Mouse (Mus musculus): ENCODE data around the gene Aldh8a1. TPM values are rescaled to one million over a fixed set of nuclear protein-coding genes. Genes with fewer than 3 reads are reported as not detected.

Gene Aldh8a1
- polyA plus RNA-seq, 1 experiment, result 0.06 TPM

DNA sequence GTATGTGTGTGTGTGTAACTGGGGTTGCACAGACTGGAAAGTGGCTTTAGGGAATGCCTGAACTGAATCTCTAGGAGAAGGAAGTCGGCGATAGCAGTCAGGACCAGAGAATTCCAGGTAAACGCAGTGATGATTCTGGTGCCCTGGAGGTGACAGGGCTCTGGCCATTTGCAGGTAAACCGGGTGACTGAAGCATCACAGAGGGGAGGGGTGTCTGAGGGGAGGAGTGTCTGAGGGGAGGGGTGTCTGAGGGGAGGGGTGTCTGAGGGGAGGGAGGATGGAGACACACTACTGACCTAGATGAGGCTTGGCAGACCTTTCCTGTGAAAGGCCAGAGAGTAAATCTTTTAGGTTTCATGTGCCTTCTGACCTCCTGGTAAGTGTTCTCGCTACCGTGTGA is 50.9 kb downstream of the Aldh8a1 start:
- no peak overlapping the region for H3K27ac ChIP-seq (ENCODE audit: insufficient read depth, low read length)
- WGBS, result 86% methylated on average over 6 of the region's 6 CpGs
- no peak for TF ChIP-seq CTCF (IDR thresholded peaks at IDR 0.05; ENCODE audit: extremely low read depth, insufficient read depth, insufficient read length, insufficient replicate concordance)
- TF ChIP-seq POLR2A (IDR thresholded peaks at IDR 0.05; ENCODE audit: low read depth, low read length), result no peak
- no peak for DNase-seq (ENCODE audit: low read depth in 1 of 2, low spot score in 2 of 2)
- no peak overlapping the region for H3K4me3 ChIP-seq (ENCODE audit: extremely low read depth, insufficient read depth, insufficient read length)
- no peaks in the 10 kb centered on the region for H3K36me3 ChIP-seq (ENCODE audit: control insufficient read depth, insufficient read depth, low read length)
- no peaks in the 10 kb centered on the region for H3K4me1 ChIP-seq (ENCODE audit: control insufficient read depth, insufficient read depth, insufficient read length)
- H3K27me3 ChIP-seq (ENCODE audit: control insufficient read depth, insufficient read depth, low read length), result no peaks in the 10 kb centered on the region

DNA sequence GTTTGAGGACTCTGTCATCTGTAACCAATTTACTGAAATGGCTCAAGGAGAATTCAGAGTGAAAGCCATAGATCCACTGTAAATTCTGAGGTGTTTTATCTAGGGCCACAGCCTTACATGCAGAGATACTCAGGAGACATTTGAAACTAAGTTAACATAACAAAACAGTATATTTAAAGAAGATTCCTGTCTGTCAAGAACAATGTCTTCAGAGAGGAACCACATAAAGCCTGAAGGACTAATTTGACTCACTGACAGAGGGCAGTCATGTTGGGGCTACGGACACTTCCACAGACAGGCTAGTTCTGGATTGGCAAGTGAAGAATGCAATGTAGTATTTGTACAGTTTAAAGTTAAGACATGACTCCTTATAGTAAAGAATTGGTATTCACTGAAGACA is 62.2 kb downstream of the Aldh8a1 start:
- 89% methylated on average over 1 of the region's 1 CpGs for WGBS
- Histone ChIP-seq H3K36me3 (ENCODE audit: control insufficient read depth, insufficient read depth, low read length) (no peaks in the 10 kb centered on the region), H3K27ac (ENCODE audit: insufficient read depth, low read length) (no peak overlapping the region), H3K4me1 (ENCODE audit: control insufficient read depth, insufficient read depth, insufficient read length) (no peaks in the 10 kb centered on the region), H3K27me3 (ENCODE audit: control insufficient read depth, insufficient read depth, low read length) (no peaks in the 10 kb centered on the region), H3K4me3 (ENCODE audit: extremely low read depth, insufficient read depth, insufficient read length) (no peak overlapping the region)
- DNase-seq (ENCODE audit: low read depth in 1 of 2, low spot score in 2 of 2), result no peak
- TF ChIP-seq POLR2A (IDR thresholded peaks at IDR 0.05; ENCODE audit: low read depth, low read length) (no peak), CTCF (IDR thresholded peaks at IDR 0.05; ENCODE audit: extremely low read depth, insufficient read depth, insufficient read length, insufficient replicate concordance) (no peak)

DNA sequence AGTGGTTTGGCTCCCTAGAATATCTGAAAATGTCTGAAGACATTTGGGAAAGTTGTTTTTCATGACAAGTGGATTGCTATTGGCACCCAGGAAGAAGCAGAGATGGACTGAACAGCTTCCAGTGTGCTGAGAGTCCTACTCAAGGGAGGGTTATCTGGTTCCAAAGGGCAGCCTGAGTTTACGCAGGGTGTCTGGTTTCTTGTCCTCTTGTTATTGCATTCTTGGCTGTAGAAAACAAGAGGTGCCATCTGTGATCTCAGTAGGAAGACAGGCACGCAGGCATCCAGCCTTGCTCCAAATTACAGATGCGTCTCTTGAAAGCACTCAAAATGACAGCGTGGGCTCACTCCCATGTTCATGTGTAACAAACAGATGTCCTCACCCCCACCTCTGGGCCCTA is 63.9 kb downstream of the Aldh8a1 start:
- DNase-seq (ENCODE audit: low read depth in 1 of 2, low spot score in 2 of 2), result no peak

DNA sequence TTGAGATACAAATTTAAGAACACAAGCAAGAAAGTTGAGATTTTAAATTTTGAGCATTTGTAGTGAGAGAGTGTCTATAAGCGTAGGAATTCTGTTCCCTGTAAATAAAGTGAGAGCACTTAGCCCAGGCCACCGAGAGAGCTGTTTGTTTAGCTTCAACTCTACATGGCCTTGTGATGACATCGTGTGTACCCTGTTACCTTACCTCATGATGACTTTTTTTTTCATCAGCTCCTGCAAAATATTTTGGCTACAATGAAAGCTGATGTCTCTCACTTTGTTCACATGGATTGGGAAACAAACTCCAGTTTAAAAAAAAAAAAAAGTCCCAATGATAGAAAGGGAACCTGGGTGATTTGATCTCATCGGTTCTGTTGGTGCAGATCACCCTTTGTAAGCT is 64.6 kb downstream of the Aldh8a1 start:
- H3K36me3 ChIP-seq (ENCODE audit: control insufficient read depth, insufficient read depth, low read length), result no peaks in the 10 kb centered on the region
- WGBS, result 83% methylated on average over 4 of the region's 4 CpGs
- H3K4me1 ChIP-seq (ENCODE audit: control insufficient read depth, insufficient read depth, insufficient read length), result no peaks in the 10 kb centered on the region
- no peak overlapping the region for H3K4me3 ChIP-seq (ENCODE audit: extremely low read depth, insufficient read depth, insufficient read length)
- TF ChIP-seq CTCF (IDR thresholded peaks at IDR 0.05; ENCODE audit: extremely low read depth, insufficient read depth, insufficient read length, insufficient replicate concordance), result no peak
- TF ChIP-seq POLR2A (IDR thresholded peaks at IDR 0.05; ENCODE audit: low read depth, low read length), result no peak
- no peak for DNase-seq (ENCODE audit: low read depth in 1 of 2, low spot score in 2 of 2)
- H3K27me3 ChIP-seq (ENCODE audit: control insufficient read depth, insufficient read depth, low read length), result no peaks in the 10 kb centered on the region
- no peak overlapping the region for H3K27ac ChIP-seq (ENCODE audit: insufficient read depth, low read length)

More for the DNA sequence above, 63.9 kb downstream of the Aldh8a1 start:
- H3K4me1 ChIP-seq (ENCODE audit: control insufficient read depth, insufficient read depth, insufficient read length), result no peaks in the 10 kb centered on the region
- no peak overlapping the region for H3K27ac ChIP-seq (ENCODE audit: insufficient read depth, low read length)
- WGBS, result 75% methylated on average over 4 of the region's 4 CpGs
- H3K36me3 ChIP-seq (ENCODE audit: control insufficient read depth, insufficient read depth, low read length), result no peaks in the 10 kb centered on the region
- no peak overlapping the region for H3K4me3 ChIP-seq (ENCODE audit: extremely low read depth, insufficient read depth, insufficient read length)
- H3K27me3 ChIP-seq (ENCODE audit: control insufficient read depth, insufficient read depth, low read length), result no peaks in the 10 kb centered on the region
- no peak for TF ChIP-seq CTCF (IDR thresholded peaks at IDR 0.05; ENCODE audit: extremely low read depth, insufficient read depth, insufficient read length, insufficient replicate concordance)
- no peak for TF ChIP-seq POLR2A (IDR thresholded peaks at IDR 0.05; ENCODE audit: low read depth, low read length)

DNA sequence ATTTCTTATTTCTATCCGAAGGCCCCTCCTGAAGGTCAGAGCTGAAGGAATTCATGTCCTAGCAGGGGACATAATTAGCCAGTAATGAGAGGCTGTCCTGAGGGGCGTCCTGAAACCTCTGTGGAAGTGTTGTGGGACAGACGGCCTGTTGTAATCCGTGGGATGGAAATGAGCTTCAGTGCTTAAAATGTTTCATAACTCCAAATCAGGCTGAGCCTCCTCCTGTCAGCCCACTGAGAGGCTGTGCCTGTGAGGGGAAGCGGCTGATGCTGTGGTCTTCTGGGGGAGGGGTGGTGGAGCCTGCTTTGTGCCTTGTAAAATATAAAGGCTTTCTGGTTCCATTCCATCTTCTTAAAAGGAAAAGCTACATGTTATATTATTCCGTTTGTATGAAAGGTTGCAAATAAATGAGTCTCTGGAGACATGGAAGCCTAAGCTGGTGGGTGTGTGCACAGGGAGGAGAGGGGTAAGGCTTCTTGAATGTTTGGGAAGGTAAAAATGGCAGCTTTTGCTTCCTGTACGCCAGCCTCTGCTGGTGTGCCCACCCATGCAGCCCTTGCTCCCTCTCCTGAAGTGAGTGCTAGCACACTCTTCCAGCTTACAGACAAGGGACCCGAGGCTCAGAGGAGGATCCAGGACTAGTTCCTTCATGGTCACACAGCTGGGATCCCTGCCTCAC is 66.7 kb downstream of the Aldh8a1 start:
- no peaks in the 10 kb centered on the region for H3K4me1 ChIP-seq (ENCODE audit: control insufficient read depth, insufficient read depth, insufficient read length)
- no peaks in the 10 kb centered on the region for H3K36me3 ChIP-seq (ENCODE audit: control insufficient read depth, insufficient read depth, low read length)
- 60% methylated on average over 8 of the region's 8 CpGs for WGBS
- no peak for TF ChIP-seq CTCF (IDR thresholded peaks at IDR 0.05; ENCODE audit: extremely low read depth, insufficient read depth, insufficient read length, insufficient replicate concordance)
- no peak for TF ChIP-seq POLR2A (IDR thresholded peaks at IDR 0.05; ENCODE audit: low read depth, low read length)
- H3K4me3 ChIP-seq (ENCODE audit: extremely low read depth, insufficient read depth, insufficient read length), result no peak overlapping the region
- no peaks in the 10 kb centered on the region for H3K27me3 ChIP-seq (ENCODE audit: control insufficient read depth, insufficient read depth, low read length)
- DNase-seq (ENCODE audit: low read depth in 1 of 2, low spot score in 2 of 2), result no peak
- H3K27ac ChIP-seq (ENCODE audit: insufficient read depth, low read length), result no peak overlapping the region

DNA sequence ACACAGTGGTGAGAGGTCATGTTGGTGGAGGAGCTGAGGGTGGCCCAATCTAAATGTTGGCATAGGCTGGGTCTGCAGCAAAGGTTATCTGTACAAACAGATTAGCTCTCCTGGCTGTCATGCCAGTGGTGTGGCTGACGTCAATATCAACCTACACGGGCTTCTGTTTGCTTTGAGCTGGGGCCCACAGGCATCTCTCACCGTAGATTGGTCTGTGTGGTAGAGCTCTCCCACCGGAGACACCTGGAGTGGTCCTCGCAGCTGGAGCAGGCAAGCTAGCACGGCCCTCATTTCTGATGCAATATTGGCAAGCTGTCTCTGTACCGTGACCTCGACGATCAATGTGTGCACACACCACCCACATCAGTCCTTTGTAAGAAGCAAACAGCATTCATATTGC is 67.3 kb downstream of the Aldh8a1 start:
- no peaks in the 10 kb centered on the region for H3K27me3 ChIP-seq (ENCODE audit: control insufficient read depth, insufficient read depth, low read length)
- H3K4me3 ChIP-seq (ENCODE audit: extremely low read depth, insufficient read depth, insufficient read length), result no peak overlapping the region
- TF ChIP-seq CTCF (IDR thresholded peaks at IDR 0.05; ENCODE audit: extremely low read depth, insufficient read depth, insufficient read length, insufficient replicate concordance) (no peak), POLR2A (IDR thresholded peaks at IDR 0.05; ENCODE audit: low read depth, low read length) (no peak)
- no peaks in the 10 kb centered on the region for H3K36me3 ChIP-seq (ENCODE audit: control insufficient read depth, insufficient read depth, low read length)
- 92% methylated on average over 9 of the region's 9 CpGs for WGBS
- no peaks in the 10 kb centered on the region for H3K4me1 ChIP-seq (ENCODE audit: control insufficient read depth, insufficient read depth, insufficient read length)
- no peak for DNase-seq (ENCODE audit: low read depth in 1 of 2, low spot score in 2 of 2)
- no peak overlapping the region for H3K27ac ChIP-seq (ENCODE audit: insufficient read depth, low read length)

Other genes with a start within 250 kb of the Aldh8a1 start
- gene Myb, start 216.3 kb upstream of the Aldh8a1 start, polyA plus RNA-seq (2012; rRNA removed), result 10.4 and 11.5 TPM in 2 replicates
- 7.6 and 9.3 TPM in 2 replicates for gene Hbs1l, start 81.3 kb upstream of the Aldh8a1 start, polyA plus RNA-seq (2012; rRNA removed)
- not detected in 2 replicates for gene 1700020N01Rik, start 215.9 kb downstream of the Aldh8a1 start, polyA plus RNA-seq (2012; rRNA removed)